Mouse (Mus musculus) forebrain, embryonic 12.5 days (tissue): ENCODE data around the gene Neo1. TPM values are rescaled to one million over a fixed set of nuclear protein-coding genes. Genes with fewer than 3 reads are reported as not detected.

Experiments
- ATAC-seq: fragments of 200-750 bp; cut with Nextera tagmentation; 2 replicates; pipeline ENCODE4 v1.8.0; 2017; ENCODE audit warnings: moderate TSS enrichment; ENCODE audit not compliant: low FRiP score
- H3K27ac ChIP-seq: fragments of 300-500 bp; sonication (generic); 2 replicates; pipeline ENCODE4 v1.5.1; 2016; ENCODE audit warnings: mild to moderate bottlenecking
- H3K27me3 ChIP-seq: fragments of 300-500 bp; sonication (generic); 2 replicates; pipeline ENCODE4 v1.6.1; 2016; ENCODE audit warnings: mild to moderate bottlenecking
- H3K36me3 ChIP-seq: fragments of 300-500 bp; sonication (generic); replicated peaks from 2 replicates; pipeline ENCODE4 v1.6.1; 2016; ENCODE audit warnings: mild to moderate bottlenecking
- H3K4me1 ChIP-seq: fragments of 300-500 bp; sonication (generic); 2 replicates; pipeline ENCODE4 v1.6.1; 2016
- H3K4me2 ChIP-seq: fragments of 300-500 bp; sonication (generic); 2 replicates; pipeline ENCODE4 v1.6.1; 2016; ENCODE audit warnings: mild to moderate bottlenecking, moderate library complexity
- H3K4me3 ChIP-seq: fragments of 300-500 bp; sonication (generic); replicated peaks from 2 replicates; pipeline ENCODE4 v1.5.1; 2016; ENCODE audit warnings: mild to moderate bottlenecking
- H3K9ac ChIP-seq: fragments of 300-500 bp; sonication (generic); 2 replicates; pipeline ENCODE4 v1.6.1; 2016; ENCODE audit warnings: mild to moderate bottlenecking
- H3K9me3 ChIP-seq: fragments of 300-500 bp; sonication (generic); 2 replicates; pipeline ENCODE4 v1.6.1; 2016
- WGBS: fragments of 180-500 bp; shearing (Covaris S2); methylation state at CpG from one replicate; pipeline ENCODE4 v1.1.7; 2016; 5-methylcytosine and 5-hydroxymethylcytosine counted together
- polyA plus RNA-seq: library from polyadenylated mRNA; unstranded; fragments of >200 nt; fragmentation: Nextera tagmentation; extraction: Ambion mirVana; gene quantifications from 2 replicates; pipeline ENCODE4 v1.2.1, GENCODE M21; 2016

Neo1 gene
- polyA plus RNA-seq, 1 experiment from 2014 or later: 47.2 TPM

DNA sequence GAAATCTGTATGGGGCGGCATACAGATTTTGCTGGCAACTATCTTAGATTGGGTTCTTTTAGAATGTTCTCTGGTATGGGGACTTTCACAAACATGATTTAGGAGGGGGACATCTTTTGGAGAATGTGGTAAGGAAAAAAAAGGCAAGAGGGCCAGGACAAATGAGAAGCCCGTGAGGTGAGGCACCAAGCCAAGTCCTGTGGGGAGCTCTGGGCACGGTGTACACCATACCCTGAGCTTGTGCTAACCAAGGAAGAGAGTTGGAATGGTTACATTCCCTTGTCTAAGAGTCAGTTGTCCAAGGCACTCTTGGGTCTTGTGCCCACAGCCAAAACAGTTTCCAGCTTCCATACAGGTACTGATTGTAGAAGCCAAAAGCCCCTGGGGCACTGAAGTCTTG, 191.6 kb downstream of the Neo1 start:
- H3K36me3 ChIP-seq: no peaks in the 10 kb centered on the region
- no peak overlapping the region for H3K9ac ChIP-seq
- 92% methylated on average over 3 of the region's 3 CpGs for WGBS
- no peaks in the 10 kb centered on the region for H3K9me3 ChIP-seq
- H3K27me3 ChIP-seq: no peaks in the 10 kb centered on the region
- H3K4me2 ChIP-seq: no peak overlapping the region
- peaks cover 9% of the 10 kb centered on the region for H3K4me1 ChIP-seq
- H3K4me3 ChIP-seq: no peak overlapping the region
- no peak for ATAC-seq
- no peak overlapping the region for H3K27ac ChIP-seq

DNA sequence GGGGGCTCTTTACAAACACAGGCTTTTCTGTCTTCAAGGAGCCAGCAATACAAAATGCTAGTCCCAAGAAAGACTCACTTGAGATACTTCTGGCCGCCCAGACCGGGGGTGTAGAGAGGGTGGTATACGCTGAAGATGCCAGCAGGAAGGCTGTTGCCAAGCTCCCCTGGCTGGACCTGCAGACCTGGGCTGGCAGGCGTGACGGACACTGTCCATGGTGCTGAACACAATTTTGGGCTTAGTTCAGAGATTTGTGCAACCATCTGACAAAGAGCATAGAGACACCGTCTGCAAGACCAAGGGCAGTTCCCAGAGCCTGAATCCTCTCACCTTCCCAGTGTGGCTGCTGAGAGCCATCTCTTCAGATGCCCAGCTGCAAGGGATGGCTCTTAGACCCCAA, 194.6 kb downstream of the Neo1 start:
- no peak overlapping the region for H3K27ac ChIP-seq
- H3K36me3 ChIP-seq: no peaks in the 10 kb centered on the region
- H3K4me2 ChIP-seq: no peak overlapping the region
- no peaks in the 10 kb centered on the region for H3K27me3 ChIP-seq
- ATAC-seq: no peak
- H3K4me3 ChIP-seq: no peak overlapping the region
- H3K9me3 ChIP-seq: no peaks in the 10 kb centered on the region
- no peak overlapping the region for H3K9ac ChIP-seq
- 27% methylated on average over 6 of the region's 6 CpGs for WGBS
- no peaks in the 10 kb centered on the region; the same call in 1 of the 2 replicates for H3K4me1 ChIP-seq

DNA sequence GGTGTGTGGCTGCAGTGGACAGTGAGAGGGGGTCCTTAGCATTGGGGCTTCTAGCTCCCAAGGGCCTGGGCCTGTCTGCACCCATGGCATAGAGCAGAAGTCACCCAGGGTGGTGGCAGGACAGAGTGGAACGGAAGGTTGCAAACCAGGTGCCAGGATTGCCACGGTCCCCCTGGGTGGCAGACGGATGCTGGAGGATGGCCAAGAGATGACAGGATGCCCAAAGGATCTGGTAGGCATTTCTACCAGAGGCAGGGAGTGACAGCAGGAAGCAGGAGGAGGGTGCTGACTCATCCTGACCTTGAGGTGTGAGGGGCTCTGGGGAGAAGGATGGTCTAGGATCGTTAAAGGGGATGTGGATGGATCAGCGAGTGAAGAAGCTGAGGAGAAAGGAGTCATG, 197.7 kb downstream of the Neo1 start:
- H3K36me3 ChIP-seq: no peaks in the 10 kb centered on the region
- no peak overlapping the region for H3K9ac ChIP-seq
- peaks cover 8% of the 10 kb centered on the region; the same call in 1 of the 2 replicates for H3K4me1 ChIP-seq
- WGBS: 83% methylated on average over 5 of the region's 5 CpGs
- no peaks in the 10 kb centered on the region for H3K27me3 ChIP-seq
- ATAC-seq: no peak
- no peaks in the 10 kb centered on the region for H3K9me3 ChIP-seq
- no peak overlapping the region for H3K4me3 ChIP-seq
- H3K4me2 ChIP-seq: no peak overlapping the region
- H3K27ac ChIP-seq: no peak overlapping the region

DNA sequence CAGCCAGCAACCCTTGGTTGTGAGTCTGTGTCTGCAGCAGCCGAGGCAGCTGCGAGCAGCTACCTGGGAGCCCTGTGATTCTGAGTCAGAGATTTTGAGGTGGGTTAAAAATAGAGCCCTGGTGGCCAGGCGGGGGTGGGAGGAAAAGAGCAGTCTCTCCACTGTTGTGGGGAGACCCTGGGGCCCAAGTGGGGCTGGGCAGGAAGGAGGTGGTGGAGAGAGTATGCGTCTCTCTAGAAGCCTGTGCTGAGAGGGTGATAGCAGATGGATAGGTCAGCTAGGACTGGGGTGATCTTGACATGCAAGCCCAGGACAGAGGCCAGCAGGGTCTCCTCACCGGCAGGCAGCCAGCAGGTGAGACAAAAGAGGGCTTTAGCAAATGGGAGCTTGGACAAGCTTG, 199.1 kb downstream of the Neo1 start:
- H3K27ac ChIP-seq: no peak overlapping the region

DNA sequence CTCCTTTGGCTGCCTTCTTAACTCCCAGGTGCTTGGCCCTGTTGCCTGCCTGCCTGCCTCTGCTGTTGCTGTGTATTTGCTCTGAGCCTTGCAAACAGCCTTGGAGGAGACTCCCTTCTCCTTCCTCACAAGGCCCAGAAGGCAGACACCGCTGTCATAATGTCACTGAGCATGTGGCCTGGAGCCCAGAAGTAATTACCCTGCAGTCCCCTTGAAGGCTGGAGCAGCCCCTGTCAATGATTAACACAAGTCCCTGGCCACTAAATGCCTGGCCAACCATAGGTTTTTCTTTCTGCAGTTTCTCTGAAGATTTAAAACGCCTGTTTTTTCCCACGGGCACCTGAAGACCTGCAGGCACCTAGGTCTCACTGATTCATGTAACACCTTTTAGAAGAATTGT, 203.3 kb downstream of the Neo1 start:
- Histone ChIP-seq H3K4me2 (no peak overlapping the region), H3K27ac (no peak overlapping the region)

More for the DNA sequence above, 199.1 kb downstream of the Neo1 start:
- peaks cover 8% of the 10 kb centered on the region; the same call in 1 of the 2 replicates for H3K4me1 ChIP-seq
- no peak overlapping the region for H3K4me2 ChIP-seq
- H3K4me3 ChIP-seq: no peak overlapping the region
- H3K9ac ChIP-seq: no peak overlapping the region
- H3K36me3 ChIP-seq: no peaks in the 10 kb centered on the region
- WGBS: 63% methylated on average over 5 of the region's 5 CpGs
- no peaks in the 10 kb centered on the region for H3K9me3 ChIP-seq
- no peaks in the 10 kb centered on the region for H3K27me3 ChIP-seq
- ATAC-seq: no peak

DNA sequence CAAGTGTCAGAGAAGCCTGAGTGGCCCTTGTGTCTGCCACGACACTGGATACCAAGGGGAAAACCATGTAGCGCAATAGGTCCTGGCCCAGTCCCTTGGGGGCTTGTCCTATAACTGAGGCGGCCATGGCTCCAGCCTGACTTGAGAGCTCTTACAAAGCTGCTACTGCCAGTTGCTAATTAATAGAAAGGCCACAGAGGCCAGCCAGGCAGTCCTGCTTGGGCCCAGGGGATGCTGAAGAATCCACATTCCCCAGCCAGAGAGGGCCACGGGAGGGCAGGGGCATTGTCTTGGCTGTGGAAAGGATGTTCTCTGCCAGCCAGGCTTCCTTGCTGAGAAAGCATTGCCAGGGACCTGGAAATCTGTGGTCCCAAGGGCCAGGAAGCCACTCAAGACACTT, 206.6 kb downstream of the Neo1 start:
- H3K4me2 ChIP-seq: no peak overlapping the region
- H3K36me3 ChIP-seq: no peaks in the 10 kb centered on the region
- ATAC-seq: no peak
- peaks cover 33% of the 10 kb centered on the region for H3K4me1 ChIP-seq
- no peak overlapping the region for H3K27ac ChIP-seq
- no peaks in the 10 kb centered on the region for H3K9me3 ChIP-seq
- WGBS: 50% methylated on average over 4 of the region's 4 CpGs
- no peak overlapping the region for H3K4me3 ChIP-seq
- peaks cover 18% of the 10 kb centered on the region for H3K27me3 ChIP-seq
- H3K9ac ChIP-seq: no peak overlapping the region

More for the DNA sequence above, 203.3 kb downstream of the Neo1 start:
- 96% methylated on average over 3 of the region's 3 CpGs for WGBS
- H3K9ac ChIP-seq: no peak overlapping the region
- H3K27me3 ChIP-seq: no peaks in the 10 kb centered on the region
- no peaks in the 10 kb centered on the region for H3K9me3 ChIP-seq
- H3K4me3 ChIP-seq: no peak overlapping the region
- H3K36me3 ChIP-seq: no peaks in the 10 kb centered on the region
- H3K4me1 ChIP-seq: peaks cover 26% of the 10 kb centered on the region
- no peak for ATAC-seq

Other genes starting within 250 kb of the Neo1 start
- 1.3 and 1.8 TPM in 2 replicates for gene Hcn4, start 213.0 kb downstream of the Neo1 start, polyA plus RNA-seq